Mouse (Mus musculus): ENCODE measurements around the gene 4933428G20Rik. TPM values are rescaled to one million over a fixed set of nuclear protein-coding genes. Genes with fewer than 3 reads are reported as not detected.

4933428G20Rik gene
- polyA plus RNA-seq, 1 experiment from 2014 or later: 1.4 TPM

DNA sequence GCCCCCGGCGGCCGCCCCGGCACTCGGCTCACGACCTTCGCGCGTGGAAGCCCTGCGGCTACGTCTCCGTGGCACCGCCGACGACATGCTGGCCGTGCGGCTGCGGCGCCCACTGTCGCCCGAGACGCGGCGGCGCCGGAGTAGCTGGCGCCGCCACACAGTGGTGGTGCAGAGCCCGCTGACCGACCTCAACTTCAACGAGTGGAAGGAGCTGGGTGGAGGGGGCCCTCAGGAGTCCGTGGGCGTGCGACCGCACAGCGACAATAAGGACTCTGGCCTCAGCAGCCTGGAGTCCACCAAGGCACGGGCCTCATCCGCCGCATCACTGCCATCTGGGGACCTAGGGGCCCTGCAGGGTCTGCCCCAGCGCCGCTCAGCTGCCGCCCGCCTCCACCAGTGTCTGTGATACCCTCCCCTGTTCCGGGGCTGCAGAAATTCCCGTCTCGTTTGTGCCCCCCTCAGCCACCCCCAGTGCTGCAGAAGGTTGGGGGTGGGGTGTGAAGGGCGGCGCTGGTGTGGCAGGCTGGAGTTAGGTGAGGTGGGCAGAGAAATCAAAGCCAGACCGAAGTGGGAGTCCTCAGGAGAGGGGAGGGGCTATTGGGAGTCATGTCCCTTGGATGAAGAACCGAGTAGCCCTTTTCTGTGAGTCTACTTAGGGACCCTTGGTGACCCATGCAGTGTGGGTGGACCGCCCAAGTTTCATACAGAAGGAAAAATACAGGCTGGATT, 744 bp upstream of the 4933428G20Rik start:
- 0 out of 2 replicates have a peak, but pooled peaks have one; percentile 23 for ATAC-seq (ENCODE audit: insufficient number of reproducible peaks, insufficient read depth, low FRiP score, low TSS enrichment)
- H3K4me1 ChIP-seq: peaks cover 13% of the 10 kb centered on the region
- no peaks in the 10 kb centered on the region for H3K9me3 ChIP-seq
- H3K27me3 ChIP-seq: peaks cover 50% of the 10 kb centered on the region
- H3K36me3 ChIP-seq: peaks cover 16% of the 10 kb centered on the region
- WGBS: 10% methylated on average over 51 of the region's 51 CpGs
- peak overlapping the region; percentile 31; the same call in 1 of the 2 replicates for H3K9ac ChIP-seq
- peak overlapping the region; percentile 34 for H3K4me3 ChIP-seq
- H3K27ac ChIP-seq: no peak overlapping the region
- H3K4me2 ChIP-seq (replicated peaks): peak overlapping the region; percentile 59

DNA sequence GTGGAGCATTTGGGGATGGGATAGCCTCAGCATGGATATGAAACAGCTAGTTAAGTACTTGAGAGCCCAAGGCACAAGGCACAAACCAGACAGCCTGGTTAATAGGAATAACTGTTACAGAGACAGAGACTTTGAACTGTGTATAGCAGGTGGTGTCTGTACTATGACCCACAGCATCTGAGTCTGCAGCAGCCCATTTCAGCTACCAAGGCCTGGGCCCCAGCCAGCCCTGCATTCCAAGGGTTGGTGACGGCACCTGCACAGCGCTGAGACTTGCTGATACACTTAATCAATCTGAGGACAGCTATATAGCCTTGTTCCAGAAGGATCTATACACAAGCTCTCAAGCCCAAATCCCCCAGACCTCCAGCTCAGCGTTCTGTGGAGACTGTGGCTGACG, 2.6 kb downstream of the 4933428G20Rik start:
- ATAC-seq (ENCODE audit: insufficient number of reproducible peaks, insufficient read depth, low FRiP score, low TSS enrichment): no peak
- peaks cover 13% of the 10 kb centered on the region for H3K4me1 ChIP-seq
- H3K36me3 ChIP-seq: peaks cover 33% of the 10 kb centered on the region
- no peak overlapping the region for H3K4me2 ChIP-seq (replicated peaks)
- no peak overlapping the region for H3K27ac ChIP-seq
- H3K9ac ChIP-seq: no peak overlapping the region
- H3K27me3 ChIP-seq: peaks cover 50% of the 10 kb centered on the region
- no peaks in the 10 kb centered on the region for H3K9me3 ChIP-seq
- 96% methylated on average over 4 of the region's 4 CpGs for WGBS
- no peak overlapping the region for H3K4me3 ChIP-seq

DNA sequence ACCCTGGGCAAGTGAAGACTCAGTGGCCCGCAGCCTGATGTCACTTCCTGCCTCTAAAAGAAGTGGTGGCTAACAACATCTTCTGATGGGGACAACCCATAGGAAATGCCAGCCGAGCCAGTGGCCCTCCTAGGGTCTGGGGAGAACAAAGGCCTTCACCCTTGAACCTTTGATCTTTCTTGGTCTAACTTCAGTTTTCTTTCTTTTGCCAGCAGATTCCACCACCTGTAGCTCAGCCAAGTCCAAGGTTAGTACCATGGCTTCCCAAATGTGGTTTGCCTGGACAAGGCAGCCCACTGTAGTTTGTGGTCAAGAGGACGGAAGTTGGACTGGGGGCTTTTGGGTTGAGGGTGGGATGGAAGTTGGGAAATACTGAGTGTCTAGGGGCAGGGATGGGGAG, 7.3 kb downstream of the 4933428G20Rik start:
- Histone ChIP-seq H3K4me2 (replicated peaks) (no peak overlapping the region), H3K27ac (no peak overlapping the region), H3K36me3 (peaks cover 52% of the 10 kb centered on the region), H3K4me1 (no peaks in the 10 kb centered on the region), H3K9ac (no peak overlapping the region), H3K9me3 (no peaks in the 10 kb centered on the region), H3K4me3 (no peak overlapping the region), H3K27me3 (peaks cover 9% of the 10 kb centered on the region)
- ATAC-seq (ENCODE audit: insufficient number of reproducible peaks, insufficient read depth, low FRiP score, low TSS enrichment): no peak
- WGBS: 60% methylated on average over 3 of the region's 3 CpGs

DNA sequence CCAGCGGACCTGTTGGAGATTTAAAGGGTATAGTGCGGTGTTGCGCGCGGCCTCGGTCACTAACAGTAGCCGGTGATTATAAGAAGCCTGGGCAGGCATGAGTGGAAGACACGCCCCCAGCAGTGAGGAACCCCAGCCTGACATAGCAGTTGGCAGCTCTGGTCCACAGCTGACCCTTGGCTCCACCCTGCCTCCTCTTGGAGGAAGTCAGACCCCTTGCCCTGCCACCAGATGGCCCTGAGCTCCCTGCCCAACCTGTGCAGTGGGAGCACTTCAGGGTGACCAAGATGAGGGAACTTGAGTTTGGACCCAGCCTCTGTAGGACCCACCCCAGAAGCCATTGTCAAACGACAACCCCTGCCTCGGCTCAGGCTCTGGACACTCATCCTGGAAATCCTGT, 8.5 kb downstream of the 4933428G20Rik start:
- H3K4me3 ChIP-seq: no peak overlapping the region
- H3K9me3 ChIP-seq: no peaks in the 10 kb centered on the region
- no peak for ATAC-seq (ENCODE audit: insufficient number of reproducible peaks, insufficient read depth, low FRiP score, low TSS enrichment)
- WGBS: 76% methylated on average over 10 of the region's 10 CpGs
- no peaks in the 10 kb centered on the region for H3K27me3 ChIP-seq
- H3K27ac ChIP-seq: no peak overlapping the region
- no peaks in the 10 kb centered on the region for H3K4me1 ChIP-seq
- H3K36me3 ChIP-seq: peaks cover 48% of the 10 kb centered on the region
- no peak overlapping the region for H3K4me2 ChIP-seq (replicated peaks)
- H3K9ac ChIP-seq: no peak overlapping the region

DNA sequence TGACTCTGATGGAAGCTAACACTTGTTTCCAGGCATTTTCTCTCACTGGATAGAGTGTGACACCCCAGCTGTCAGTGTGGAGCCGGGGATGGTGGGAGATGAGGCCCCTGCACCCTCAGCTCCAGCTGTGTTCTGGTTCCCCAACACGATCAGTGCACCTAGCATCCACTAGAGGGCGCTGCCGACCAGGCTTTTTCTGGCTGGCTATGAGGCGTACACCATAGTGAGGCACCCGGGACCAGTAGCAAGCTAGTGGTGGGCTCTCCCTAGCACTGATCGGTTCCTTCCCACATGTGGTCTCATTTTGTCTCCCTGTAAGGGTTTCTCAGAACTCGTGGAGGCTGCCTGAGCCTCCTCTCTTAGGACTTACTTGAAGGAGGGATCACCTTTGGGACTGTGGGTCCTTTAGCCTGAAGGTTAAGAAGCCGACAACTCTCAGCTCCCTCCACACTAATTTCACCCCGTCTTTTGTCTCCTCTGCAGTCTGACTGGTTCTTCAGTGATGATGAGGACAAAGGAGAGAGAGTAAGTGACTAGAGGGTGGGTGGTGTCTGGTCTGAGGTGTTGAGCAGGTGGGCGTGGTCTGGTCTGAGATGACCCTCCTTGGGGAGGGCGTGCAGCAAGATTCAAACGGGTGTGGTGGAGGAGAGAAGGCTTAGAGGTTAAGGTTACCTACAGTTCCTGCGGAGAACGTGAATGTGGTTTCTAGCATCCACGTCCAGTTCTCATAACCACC, 10.4 kb downstream of the 4933428G20Rik start:
- peaks cover 60% of the 10 kb centered on the region for H3K36me3 ChIP-seq
- 27% methylated on average over 16 of the region's 16 CpGs for WGBS
- no peak for ATAC-seq (ENCODE audit: insufficient number of reproducible peaks, insufficient read depth, low FRiP score, low TSS enrichment)

DNA sequence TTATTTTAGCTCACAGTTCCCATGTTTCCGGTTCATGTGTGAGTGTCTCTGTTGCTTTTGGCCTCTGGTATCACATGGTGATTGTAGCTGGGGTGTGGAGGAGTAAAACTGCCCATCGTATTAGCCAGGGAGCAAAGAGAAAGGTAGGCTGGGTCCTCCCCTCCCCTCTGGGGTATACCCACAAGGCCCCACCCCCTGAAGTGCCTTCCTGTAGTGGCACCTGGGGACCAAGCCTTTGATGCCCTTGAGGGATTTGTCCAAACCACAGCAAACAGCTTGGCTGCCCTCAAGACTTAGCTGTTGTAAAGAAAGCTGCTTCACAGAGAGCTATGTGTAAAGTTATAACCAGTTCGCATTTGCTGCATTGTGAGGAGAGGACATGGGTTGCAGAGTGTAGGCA, 12.5 kb downstream of the 4933428G20Rik start:
- 80% methylated on average over 3 of the region's 3 CpGs for WGBS
- H3K27me3 ChIP-seq: no peaks in the 10 kb centered on the region
- no peak for ATAC-seq (ENCODE audit: insufficient number of reproducible peaks, insufficient read depth, low FRiP score, low TSS enrichment)
- no peaks in the 10 kb centered on the region for H3K9me3 ChIP-seq
- H3K9ac ChIP-seq: no peak overlapping the region
- no peak overlapping the region for H3K27ac ChIP-seq
- no peak overlapping the region for H3K4me2 ChIP-seq (replicated peaks)
- no peaks in the 10 kb centered on the region for H3K4me1 ChIP-seq
- H3K4me3 ChIP-seq: no peak overlapping the region
- peaks cover 59% of the 10 kb centered on the region for H3K36me3 ChIP-seq

More for the DNA sequence above, 10.4 kb downstream of the 4933428G20Rik start:
- Histone ChIP-seq H3K4me3 (no peak overlapping the region), H3K4me2 (replicated peaks) (no peak overlapping the region), H3K9me3 (no peaks in the 10 kb centered on the region), H3K27ac (no peak overlapping the region), H3K4me1 (no peaks in the 10 kb centered on the region), H3K27me3 (no peaks in the 10 kb centered on the region), H3K9ac (no peak overlapping the region)

DNA sequence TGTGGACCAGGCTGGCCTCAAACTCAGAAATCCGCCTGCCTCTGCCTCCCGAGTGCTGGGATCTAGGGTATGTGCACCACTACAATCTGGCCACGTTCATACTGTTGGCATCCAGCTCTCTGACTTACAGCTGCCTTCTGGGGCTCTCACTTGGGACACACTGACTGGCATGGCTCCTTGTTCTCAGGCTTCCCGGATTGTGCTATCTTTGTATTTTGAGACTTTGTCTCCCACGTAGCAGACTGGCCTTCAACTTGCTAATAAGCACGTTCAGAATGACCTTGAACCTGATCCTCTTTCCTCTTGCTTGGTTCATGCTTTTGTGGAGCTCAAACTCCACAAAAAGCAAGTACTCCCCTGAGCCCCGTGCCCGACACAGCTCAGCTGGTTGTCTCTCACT, 14.5 kb downstream of the 4933428G20Rik start:
- Histone ChIP-seq H3K27ac (no peak overlapping the region), H3K36me3 (peaks cover 52% of the 10 kb centered on the region), H3K9ac (no peak overlapping the region), H3K27me3 (no peaks in the 10 kb centered on the region), H3K4me2 (replicated peaks) (no peak overlapping the region), H3K4me3 (no peak overlapping the region), H3K9me3 (no peaks in the 10 kb centered on the region), H3K4me1 (no peaks in the 10 kb centered on the region)
- 78% methylated on average over 8 of the region's 8 CpGs for WGBS
- no peak for ATAC-seq (ENCODE audit: insufficient number of reproducible peaks, insufficient read depth, low FRiP score, low TSS enrichment)

DNA sequence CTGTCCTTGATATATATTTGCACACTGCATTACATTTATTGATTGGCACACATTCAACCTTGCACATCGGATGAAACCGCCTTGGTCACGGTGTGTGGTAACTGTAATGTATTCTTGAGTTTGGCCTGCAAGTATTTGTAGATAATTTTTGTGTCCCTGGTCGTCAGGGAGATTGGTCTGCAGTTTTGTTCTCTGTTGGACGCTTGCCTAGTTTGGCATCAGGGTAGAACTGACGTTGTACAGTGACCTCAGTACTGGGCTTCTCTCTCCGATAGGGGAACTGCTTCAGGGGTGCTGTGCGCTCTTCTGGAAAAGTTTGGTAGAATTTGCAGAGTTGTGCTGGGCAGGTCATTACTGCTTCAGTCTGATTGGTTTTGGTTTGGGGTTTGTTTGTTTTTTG, 20.3 kb downstream of the 4933428G20Rik start:
- H3K4me2 ChIP-seq (replicated peaks): no peak overlapping the region
- no peak for ATAC-seq (ENCODE audit: insufficient number of reproducible peaks, insufficient read depth, low FRiP score, low TSS enrichment)
- no peaks in the 10 kb centered on the region for H3K4me1 ChIP-seq
- 89% methylated on average over 8 of the region's 8 CpGs for WGBS
- H3K9ac ChIP-seq: no peak overlapping the region
- H3K27ac ChIP-seq: no peak overlapping the region
- no peaks in the 10 kb centered on the region for H3K9me3 ChIP-seq
- no peak overlapping the region for H3K4me3 ChIP-seq
- H3K36me3 ChIP-seq: peaks cover 69% of the 10 kb centered on the region
- H3K27me3 ChIP-seq: no peaks in the 10 kb centered on the region

DNA sequence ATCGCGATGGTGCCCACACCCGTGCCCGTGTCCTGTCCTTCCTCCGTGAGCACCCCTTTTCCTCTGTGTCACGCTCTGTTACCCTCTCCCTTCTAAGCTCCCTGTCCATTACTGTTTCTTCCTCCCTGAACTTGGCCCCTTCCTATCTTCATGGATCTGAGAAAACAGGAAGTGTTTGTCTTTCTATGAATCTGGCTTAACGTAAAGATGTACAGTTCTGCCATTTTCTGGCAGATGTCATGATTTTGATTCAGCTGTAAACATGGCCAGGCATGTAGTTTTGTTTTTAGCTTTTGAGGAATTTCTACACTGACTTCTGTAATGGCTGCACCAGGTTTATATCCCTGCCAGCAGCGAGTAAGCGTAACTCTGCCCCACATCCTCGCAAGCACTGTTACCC, 21.1 kb downstream of the 4933428G20Rik start:
- 89% methylated on average over 10 of the region's 10 CpGs for WGBS
- no peaks in the 10 kb centered on the region for H3K9me3 ChIP-seq
- no peak overlapping the region for H3K4me3 ChIP-seq
- no peak overlapping the region for H3K9ac ChIP-seq
- no peak overlapping the region for H3K27ac ChIP-seq
- H3K4me2 ChIP-seq (replicated peaks): no peak overlapping the region
- ATAC-seq (ENCODE audit: insufficient number of reproducible peaks, insufficient read depth, low FRiP score, low TSS enrichment): no peak
- no peaks in the 10 kb centered on the region for H3K27me3 ChIP-seq
- peaks cover 66% of the 10 kb centered on the region for H3K36me3 ChIP-seq
- H3K4me1 ChIP-seq: no peaks in the 10 kb centered on the region

DNA sequence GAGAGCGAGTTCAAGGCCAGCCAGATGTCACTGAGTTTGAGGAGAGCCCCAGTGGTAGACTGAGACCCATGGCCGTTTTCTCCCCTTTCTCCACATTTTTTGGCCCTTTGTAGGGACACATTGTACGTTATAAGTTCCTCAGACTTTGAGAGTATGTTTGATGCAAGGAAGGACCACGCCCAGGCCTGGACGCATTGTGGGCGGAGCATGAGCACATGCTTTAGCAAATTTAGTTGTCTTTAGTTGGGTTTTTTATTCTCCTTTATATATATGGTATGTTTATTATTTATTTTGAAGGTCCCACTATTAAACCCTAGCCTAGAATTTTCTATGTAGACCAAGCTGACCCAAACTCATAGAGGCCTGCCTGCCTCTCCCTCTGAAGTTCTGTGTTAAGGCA, 21.8 kb downstream of the 4933428G20Rik start:
- ATAC-seq (ENCODE audit: insufficient number of reproducible peaks, insufficient read depth, low FRiP score, low TSS enrichment): no peak
- no peaks in the 10 kb centered on the region for H3K27me3 ChIP-seq
- H3K9me3 ChIP-seq: no peaks in the 10 kb centered on the region
- H3K36me3 ChIP-seq: peaks cover 71% of the 10 kb centered on the region
- H3K4me3 ChIP-seq: no peak overlapping the region
- H3K27ac ChIP-seq: no peak overlapping the region
- 89% methylated on average over 6 of the region's 6 CpGs for WGBS
- no peak overlapping the region for H3K4me2 ChIP-seq (replicated peaks)
- no peak overlapping the region for H3K9ac ChIP-seq
- H3K4me1 ChIP-seq: no peaks in the 10 kb centered on the region

DNA sequence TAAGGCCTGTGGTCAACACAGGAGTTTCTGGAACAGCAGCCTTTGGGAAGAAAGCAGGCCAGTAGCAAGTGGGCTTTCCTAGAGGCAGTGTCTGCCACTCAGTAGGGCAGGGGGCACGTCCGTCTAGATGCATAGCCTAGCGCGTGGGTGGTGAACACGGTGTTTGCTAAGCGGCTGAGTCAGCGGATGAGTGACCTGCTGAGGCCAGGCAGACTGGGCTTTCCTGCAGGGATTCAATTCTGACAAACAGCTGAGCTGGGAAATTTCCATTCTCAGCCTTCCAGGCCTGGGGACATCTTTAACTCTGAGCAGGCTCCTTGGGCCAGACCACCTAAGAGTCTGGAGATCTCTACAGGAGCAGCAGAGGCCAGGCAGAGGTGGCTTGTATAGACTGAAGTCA, 22.7 kb downstream of the 4933428G20Rik start:
- H3K36me3 ChIP-seq: peaks cover 74% of the 10 kb centered on the region
- no peak overlapping the region for H3K9ac ChIP-seq
- H3K4me3 ChIP-seq: no peak overlapping the region
- no peak for ATAC-seq (ENCODE audit: insufficient number of reproducible peaks, insufficient read depth, low FRiP score, low TSS enrichment)
- no peaks in the 10 kb centered on the region for H3K27me3 ChIP-seq
- no peaks in the 10 kb centered on the region for H3K9me3 ChIP-seq
- 87% methylated on average over 7 of the region's 7 CpGs for WGBS
- no peaks in the 10 kb centered on the region for H3K4me1 ChIP-seq
- no peak overlapping the region for H3K27ac ChIP-seq
- no peak overlapping the region for H3K4me2 ChIP-seq (replicated peaks)
